Mouse (Mus musculus) forelimb bud, embryonic 11.5 days (tissue): Measurements from ENCODE around the gene Fam155a.
A peak's percentile ranks its signal among the peaks of the same experiment; 100 is the strongest.

Experiments
- DNase-seq: peaks from one replicate; pipeline ENCODE4 v3.0.0-alpha.2; 2012; ENCODE audit warnings: low read depth, low spot score

Fam155a gene

GRCm38 (mm10) chr8:9180686-9181315 lies 590.2 kb downstream of the Fam155a start:
- no peak for DNase-seq

- DNase-seq = no peak
Observed at GRCm38 (mm10) chr8:9176974-9177373, 594.0 kb downstream of the Fam155a start.

- DNase-seq = peak; percentile 79
Observed at GRCm38 (mm10) chr8:9174865-9175565, 595.9 kb downstream of the Fam155a start.

GRCm38 (mm10) chr8:9171848-9172247 lies 599.1 kb downstream of the Fam155a start:
- no peak for DNase-seq

- no peak for DNase-seq
Observed at GRCm38 (mm10) chr8:9167995-9168394, 603.0 kb downstream of the Fam155a start.

GRCm38 (mm10) chr8:9161606-9162005 lies 609.4 kb downstream of the Fam155a start:
- no peak for DNase-seq

- no peak for DNase-seq
Observed at GRCm38 (mm10) chr8:9159322-9159721, 611.6 kb downstream of the Fam155a start.

- DNase-seq = no peak
Observed at GRCm38 (mm10) chr8:9158652-9159051, 612.3 kb downstream of the Fam155a start.

- DNase-seq = no peak
Observed at GRCm38 (mm10) chr8:9157141-9157781, 613.7 kb downstream of the Fam155a start.
